Mouse (Mus musculus) ovary, postnatal 14 days (tissue): ENCODE measurements around the gene Zfp334.
A peak's percentile ranks its signal among the peaks of the same experiment; 100 is the strongest.

Experiments used
- DNase-seq: peaks from one replicate; pipeline ENCODE4 v3.0.0; 2022; ENCODE audit warnings: low spot score

Zfp334 gene

GRCm38 (mm10) chr2:165376001-165376400 is 12.1 kb downstream of the Zfp334 start:
- no peak for DNase-seq

DNA sequence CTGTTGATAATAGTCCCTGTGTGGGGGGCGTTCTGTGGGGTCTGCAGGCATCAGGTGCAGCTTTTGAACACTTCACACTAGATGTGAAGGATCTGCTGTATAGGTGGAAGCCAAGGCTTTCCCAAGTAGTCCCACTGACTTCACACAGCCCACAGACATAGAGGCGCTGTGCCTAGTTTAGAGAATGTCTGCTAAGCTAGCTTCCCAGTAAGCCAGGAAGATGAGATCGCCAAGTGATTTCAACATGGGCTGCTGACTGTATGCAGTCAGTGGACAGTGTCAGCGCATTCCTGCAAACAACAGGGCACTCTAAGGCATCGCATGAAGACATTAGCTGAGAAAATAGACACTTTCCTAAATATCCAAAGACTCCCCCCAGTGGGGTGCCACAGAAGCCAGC is 12.6 kb downstream of the Zfp334 start:
- DNase-seq = no peak

DNA sequence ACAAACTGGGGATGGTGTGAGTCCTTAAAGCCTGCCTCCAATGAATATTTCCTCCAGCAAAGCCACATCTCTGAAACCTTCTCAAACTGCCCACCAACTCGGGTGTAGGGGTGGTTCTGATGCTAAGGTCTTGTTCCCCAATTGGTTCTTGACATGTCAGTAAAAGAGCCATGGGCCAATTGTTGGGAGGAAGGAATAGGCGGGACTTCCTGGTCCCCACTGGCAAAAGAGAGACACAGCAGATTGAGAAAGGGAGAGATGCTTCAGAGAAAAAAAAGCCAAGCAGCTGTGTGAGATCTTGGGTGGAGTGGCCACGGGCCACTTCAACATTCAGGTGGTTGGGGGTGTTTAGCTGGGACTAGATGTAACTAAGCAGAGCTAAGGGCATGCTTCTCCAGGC is 17.0 kb downstream of the Zfp334 start:
- DNase-seq = no peak

- DNase-seq = no peak
Measured at GRCm38 (mm10) chr2:165370348-165370747, 17.7 kb downstream of the Zfp334 start.

- DNase-seq = no peak
Measured at GRCm38 (mm10) chr2:165368496-165368895, 19.6 kb downstream of the Zfp334 start, which contains the start of gene Zfp663. Zfp663 (minus strand) TSS chr2:165368729.

GRCm38 (mm10) chr2:165367868-165368439 is 20.1 kb downstream of the Zfp334 start:
- DNase-seq = no peak

DNA sequence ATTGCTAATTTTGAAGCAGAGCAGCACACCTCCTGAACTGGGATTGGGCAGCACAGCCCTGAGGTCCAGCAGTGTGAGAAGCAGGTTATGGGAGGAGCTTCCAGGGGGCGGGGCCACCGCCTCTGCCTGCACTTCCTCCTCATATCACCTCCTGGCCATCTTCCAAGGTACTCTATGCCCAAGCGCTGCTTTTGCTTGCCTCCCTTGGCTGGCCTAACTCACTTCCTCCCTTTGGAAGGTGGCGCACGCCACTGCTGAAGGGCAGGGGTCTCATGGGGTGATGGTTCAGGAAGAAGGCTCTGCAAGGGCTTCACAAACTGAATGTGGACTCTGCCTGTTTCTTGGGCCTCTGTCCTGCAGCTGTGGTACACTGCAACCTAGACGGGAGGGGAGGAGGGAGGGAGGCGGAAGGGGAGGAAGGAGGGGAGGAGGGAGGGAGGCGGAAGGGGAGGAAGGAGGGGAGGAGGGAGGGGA is 21.0 kb downstream of the Zfp334 start:
- peak; percentile 37 for DNase-seq

DNA sequence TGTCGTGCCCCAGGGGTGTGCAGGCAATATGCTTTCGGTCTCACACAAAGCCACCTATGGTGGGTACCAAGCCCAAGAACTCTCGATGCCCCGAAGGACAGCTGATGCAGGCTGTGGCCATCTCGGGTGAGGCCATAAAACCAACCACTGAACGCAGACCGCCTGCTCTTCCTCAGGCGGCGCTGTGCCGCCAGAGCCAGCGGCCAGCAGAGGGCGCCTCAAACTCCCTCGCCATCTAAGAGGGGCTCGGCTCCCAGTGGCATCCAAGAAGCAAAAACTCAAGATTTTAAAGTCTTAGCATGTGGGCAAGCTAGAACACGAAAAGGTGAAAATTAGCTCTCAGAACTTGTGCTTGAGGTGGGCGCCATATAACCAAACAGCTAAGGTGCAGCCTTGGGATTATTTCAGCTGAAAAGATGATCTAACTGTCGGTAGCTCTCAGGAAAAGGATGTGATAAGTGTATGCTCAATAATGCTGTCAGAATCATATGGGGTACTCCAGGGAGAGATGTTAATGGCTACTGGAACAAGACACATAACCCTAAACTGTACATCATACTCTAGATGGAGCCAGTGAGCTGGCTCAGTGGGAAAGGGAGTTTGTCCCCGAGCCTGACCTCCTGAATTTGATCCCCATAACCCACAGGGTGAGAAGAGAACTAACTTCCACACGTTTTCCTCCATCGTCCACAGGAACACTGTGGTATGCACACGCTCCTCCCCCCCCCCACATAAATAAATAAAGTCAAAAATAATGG is 23.5 kb downstream of the Zfp334 start:
- peak; percentile 52 for DNase-seq

- DNase-seq = no peak
Measured at GRCm38 (mm10) chr2:165363282-165363681, 24.8 kb downstream of the Zfp334 start.

DNA sequence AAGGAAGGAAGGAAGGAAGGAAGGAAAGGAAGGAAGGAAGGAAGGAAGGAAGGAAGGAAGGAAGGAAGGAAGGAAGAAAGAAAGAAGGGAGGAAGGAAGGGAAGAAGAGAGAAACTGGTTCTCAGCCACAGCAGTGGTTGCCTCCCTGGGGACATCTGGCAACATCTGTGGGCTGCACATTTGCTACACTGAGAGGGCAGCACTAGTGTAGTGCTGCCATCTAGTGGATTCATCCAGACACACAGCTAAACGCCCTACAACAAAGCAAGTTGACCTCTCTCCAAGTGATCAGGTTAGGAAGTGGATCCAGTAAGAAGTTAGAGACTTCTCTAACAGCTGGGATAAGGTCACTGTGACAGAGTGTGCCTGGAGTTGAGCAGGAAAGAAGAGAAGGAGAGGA is 27.2 kb downstream of the Zfp334 start:
- DNase-seq = peak; percentile 50

DNA sequence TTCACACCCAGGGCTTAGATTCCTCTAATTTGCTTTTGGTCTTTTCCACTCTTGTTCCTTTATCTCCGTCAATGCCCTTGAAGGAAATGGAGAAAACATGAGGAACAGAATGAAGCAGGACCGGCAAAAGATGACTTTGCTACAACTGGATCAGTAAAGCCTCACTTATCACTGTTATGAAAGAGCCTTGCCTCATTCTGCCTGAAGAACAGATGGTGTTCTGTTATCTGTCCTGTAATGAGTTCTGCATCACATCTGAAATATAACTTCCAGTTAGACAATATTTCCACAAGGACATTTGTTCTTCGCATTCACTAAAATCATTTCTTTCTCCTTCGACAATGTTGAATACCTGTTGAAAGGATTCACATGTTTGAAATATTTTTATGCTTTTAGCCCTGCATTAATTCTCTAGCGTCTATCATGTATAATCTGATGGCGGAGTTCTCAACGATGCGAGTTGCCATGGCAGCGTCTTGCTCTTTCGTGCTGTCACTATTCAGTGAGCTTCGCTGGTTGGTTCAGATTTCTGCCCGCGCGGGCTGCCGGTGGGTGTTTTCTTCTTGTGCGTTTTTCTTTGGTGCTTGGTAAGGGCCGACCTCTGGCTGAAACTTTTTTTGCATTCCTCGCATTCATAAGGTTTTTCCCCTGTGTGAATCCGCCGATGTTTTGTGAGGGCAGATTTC is 36.1 kb downstream of the Zfp334 start:
- DNase-seq = no peak

DNA sequence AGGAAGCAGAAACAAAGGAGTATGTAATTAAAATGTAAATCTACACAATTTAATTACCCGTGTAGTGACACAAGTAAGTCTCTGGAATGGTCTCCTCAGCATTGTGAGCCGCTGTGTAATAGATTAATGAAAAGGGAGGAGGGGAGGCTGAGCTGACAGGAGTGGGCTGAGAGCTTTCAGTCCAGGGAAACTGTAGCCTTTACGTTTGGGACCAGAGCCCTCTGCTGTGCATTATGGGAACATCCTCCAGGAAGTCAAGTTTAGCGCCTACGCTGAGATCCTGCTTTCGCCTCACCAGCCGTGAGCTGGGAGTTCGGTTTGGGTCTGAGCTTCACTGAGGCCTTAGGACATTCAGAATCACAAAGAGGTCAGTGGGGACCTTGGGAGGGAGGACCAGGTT is 38.6 kb downstream of the Zfp334 start:
- DNase-seq = no peak

DNA sequence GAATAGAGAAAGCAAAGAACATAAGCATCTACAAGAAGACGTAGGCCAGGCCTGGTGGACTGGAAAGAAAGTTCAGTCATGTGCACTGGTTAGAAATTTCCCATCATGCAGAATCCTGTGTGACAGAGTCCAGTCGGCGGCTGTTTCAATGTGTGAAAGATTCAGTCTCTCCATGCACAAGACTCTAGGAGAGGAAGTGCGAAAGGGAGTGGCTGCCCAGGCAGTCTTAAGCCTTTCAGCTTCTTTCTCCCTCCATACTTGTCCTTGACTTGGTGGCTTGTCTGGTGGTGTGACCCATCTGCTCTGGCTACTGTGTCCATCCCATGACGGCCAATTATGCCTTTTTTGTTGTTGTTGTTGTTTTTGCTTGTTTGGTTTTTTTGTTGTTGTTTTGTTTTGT is 41.9 kb downstream of the Zfp334 start:
- DNase-seq = no peak

GRCm38 (mm10) chr2:165337191-165337590 is 50.9 kb downstream of the Zfp334 start:
- DNase-seq = no peak

DNA sequence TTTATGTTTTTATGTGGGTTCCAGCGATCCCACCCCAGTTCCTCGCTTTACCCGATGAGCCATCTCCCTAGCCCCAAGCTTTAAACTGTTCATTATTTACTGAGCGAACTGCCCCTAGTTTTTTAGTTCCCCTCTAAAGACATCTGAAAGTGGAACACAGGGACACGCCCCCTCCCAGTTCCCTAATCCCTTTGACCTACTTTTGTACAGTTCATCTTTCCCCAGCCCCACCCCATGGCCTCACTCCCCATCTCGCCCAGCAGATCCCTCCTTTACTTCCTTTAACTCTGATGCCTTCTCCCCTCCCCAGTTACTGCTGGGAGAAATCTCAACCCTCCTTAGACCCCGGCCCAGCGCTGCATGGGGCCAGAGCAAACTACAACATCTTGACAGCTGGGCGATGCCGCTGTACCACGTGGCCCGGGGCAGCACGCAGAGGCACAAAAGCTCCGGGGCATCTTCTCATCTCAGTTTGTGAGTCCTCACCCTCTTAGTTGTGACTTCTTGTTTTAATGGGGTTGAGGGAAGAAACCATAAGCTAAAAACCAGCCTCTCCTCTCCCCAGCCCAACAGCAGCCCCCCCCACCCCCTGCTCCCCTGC is 55.3 kb downstream of the Zfp334 start:
- DNase-seq = no peak

DNA sequence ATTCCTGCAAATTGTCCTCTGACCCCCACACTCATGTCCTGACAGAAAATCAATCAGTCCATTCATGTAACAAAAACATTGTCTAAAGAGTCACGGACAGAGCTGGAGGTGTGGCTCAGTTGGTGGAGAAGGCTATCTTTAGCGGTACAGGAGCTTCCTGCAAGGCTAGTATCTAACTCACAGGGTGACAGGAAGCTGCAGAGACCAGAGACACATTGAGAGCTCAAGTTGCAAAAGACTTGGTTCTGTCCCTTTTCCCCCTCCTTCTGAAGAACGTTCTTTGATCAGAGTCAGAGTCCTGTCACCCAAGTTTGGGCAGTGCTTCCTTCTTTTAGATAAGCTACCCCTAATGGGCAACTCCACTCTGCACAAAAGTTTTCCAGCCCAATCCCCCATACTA is 58.4 kb downstream of the Zfp334 start:
- no peak for DNase-seq

DNA sequence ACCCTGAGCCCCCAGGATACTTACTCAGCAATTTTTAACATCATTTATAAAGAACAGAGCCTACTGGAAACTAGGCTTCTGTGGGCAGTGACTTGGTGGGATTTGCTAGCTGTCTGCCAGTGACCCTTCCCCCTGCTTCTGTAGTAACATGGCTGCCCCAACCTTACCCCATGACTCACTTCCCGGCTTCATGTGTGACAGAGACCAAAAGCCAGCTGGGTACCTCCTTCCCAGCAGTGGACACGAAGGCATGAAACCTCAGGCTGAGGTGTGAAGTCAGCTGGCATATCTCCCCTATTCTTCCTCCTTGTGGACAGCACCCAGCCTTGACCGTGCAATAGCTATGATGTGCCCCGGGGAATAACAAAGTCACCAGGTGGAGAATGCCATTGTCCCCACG is 59.3 kb downstream of the Zfp334 start:
- no peak for DNase-seq

GRCm38 (mm10) chr2:165327386-165327785 is 60.7 kb downstream of the Zfp334 start:
- no peak for DNase-seq

- DNase-seq = peak; percentile 98
Measured at GRCm38 (mm10) chr2:165326304-165327190, 61.5 kb downstream of the Zfp334 start, which contains the start of gene Elmo2. Elmo2 (minus strand) TSS chr2:165326479.

- no peak for DNase-seq
Measured at GRCm38 (mm10) chr2:165325521-165326303, 62.3 kb downstream of the Zfp334 start.
